Mouse (Mus musculus): ENCODE measurements around the gene Timmdc1.

GRCm38 (mm10) chr16:38571481-38571880, 49.0 kb upstream of the Timmdc1 start:
- no peak for TF ChIP-seq CTCF (IDR thresholded peaks at IDR 0.05; ENCODE audit: low read depth)
- no peak for TF ChIP-seq EP300 (IDR thresholded peaks at IDR 0.05; ENCODE audit: low read depth)

Measured in heart, postnatal 0 days (tissue).